8 mouse cellular contexts compared by ENCODE assay signal in the genomic region with DNA sequence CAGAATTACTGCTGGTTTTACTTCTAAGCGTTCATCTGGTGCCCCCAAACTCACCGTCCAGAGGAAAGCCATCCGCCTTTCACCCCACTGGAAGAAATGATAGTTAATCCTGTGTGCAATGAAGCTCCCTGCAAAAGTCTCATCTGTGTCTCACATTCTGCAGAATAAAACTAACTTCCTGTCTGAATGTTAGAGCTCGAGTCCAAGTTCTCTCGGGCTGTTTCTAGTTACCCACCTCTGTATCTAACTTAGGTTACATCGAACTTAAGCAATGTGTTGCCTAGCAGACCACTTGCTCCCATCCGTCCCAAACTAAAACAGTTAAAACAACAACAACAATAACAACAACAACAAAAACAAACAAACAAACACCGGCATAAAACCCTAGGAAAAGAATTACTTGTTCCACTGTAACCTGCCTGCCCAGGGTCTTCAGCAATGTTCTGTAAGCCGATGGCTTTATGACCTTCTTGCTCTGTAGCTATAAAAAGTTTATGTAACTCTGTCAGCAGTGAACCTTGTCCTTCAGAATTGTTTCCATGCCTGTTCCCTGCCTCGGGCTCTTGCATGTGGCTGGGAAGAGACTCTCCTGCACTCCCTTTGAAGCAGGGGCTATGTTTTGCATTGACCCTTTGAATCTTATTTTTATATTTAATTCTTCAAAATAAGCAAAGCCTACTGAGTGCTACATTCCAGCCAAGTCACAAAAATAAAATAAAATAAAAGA. TPM values are rescaled to one million over a fixed set of nuclear protein-coding genes. Genes with fewer than 3 reads are reported as not detected.
DNase-seq lines count a peak whose midpoint lies in the region; ATAC-seq lines count a peak whose summit lies in the region.

No protein-coding gene starts in this region.

- peak overlapping the region; percentile 64 for H3K4me2 ChIP-seq in limb, embryonic 12.5 days
- peak overlapping the region; percentile 69 for H3K4me2 ChIP-seq in stomach, embryonic 15.5 days

- no peak overlapping the region for H3K9ac ChIP-seq in limb, embryonic 12.5 days (replicated peaks)
- H3K9ac ChIP-seq in stomach, embryonic 15.5 days = no peak overlapping the region

- peaks cover 5% of the 10 kb centered on the region; the same call in 1 of the 2 replicates for H3K9me3 ChIP-seq in limb, embryonic 12.5 days
- no peaks in the 10 kb centered on the region for H3K9me3 ChIP-seq in stomach, embryonic 15.5 days

- intact Hi-C loops in left cerebral cortex, postnatal 25 days (cut with DNase I) = no loop called here

- H3K4me1 ChIP-seq in limb, embryonic 12.5 days (replicated peaks) = peaks cover 39% of the 10 kb centered on the region
- H3K4me1 ChIP-seq in stomach, embryonic 15.5 days = peaks cover 7% of the 10 kb centered on the region; the same call in 1 of the 2 replicates

- WGBS in limb, embryonic 12.5 days = 20% methylated on average over 10 of the region's 10 CpGs
- 33% methylated on average over 10 of the region's 10 CpGs for WGBS in stomach, embryonic 15.5 days

- H3K4me3 ChIP-seq in limb, embryonic 12.5 days (replicated peaks) = peak overlapping the region; percentile 82
- peak overlapping the region; percentile 80 for H3K4me3 ChIP-seq in stomach, embryonic 15.5 days (replicated peaks)

- DNase-seq in 3T3-L1 (ENCODE audit: low read depth, low spot score) = peak; percentile 14
- DNase-seq in thymus, adult 18-20 months = no peak
- no peak for DNase-seq in retina, embryonic 14.5 days (ENCODE audit: low spot score)
- DNase-seq in left cerebral cortex, postnatal 25 days (ENCODE audit: low spot score in 2 of 2) = no peak

- peak; percentile 59 for ATAC-seq in CD4-positive, CD25-positive, alpha-beta regulatory T cell, adult 4 months
- peak; percentile 8; the same call in 1 of the 2 replicates for ATAC-seq in granulocyte monocyte progenitor cell, adult 5-6 weeks (replicated peaks; ENCODE audit: poor library complexity, severe bottlenecking)
- ATAC-seq in limb, embryonic 12.5 days (ENCODE audit: insufficient number of reproducible peaks, insufficient read depth, low FRiP score, low TSS enrichment, low read depth) = peak; percentile 6; the same call in 1 of the 2 replicates
- no peak for ATAC-seq in stomach, embryonic 15.5 days (ENCODE audit: insufficient read depth, low FRiP score, low read depth)

- H3K27me3 ChIP-seq in limb, embryonic 12.5 days = no peaks in the 10 kb centered on the region
- no peaks in the 10 kb centered on the region for H3K27me3 ChIP-seq in stomach, embryonic 15.5 days (replicated peaks)

- peak overlapping the region; percentile 76 for H3K27ac ChIP-seq in limb, embryonic 12.5 days
- peak overlapping the region; percentile 36; the same call in 1 of the 2 replicates for H3K27ac ChIP-seq in stomach, embryonic 15.5 days

- H3K36me3 ChIP-seq in limb, embryonic 12.5 days = peaks cover 3% of the 10 kb centered on the region; the same call in 1 of the 2 replicates
- H3K36me3 ChIP-seq in stomach, embryonic 15.5 days = no peaks in the 10 kb centered on the region

RNA-seq across cellular contexts. Expression of a gene that starts 0.6 kb away (rescaled TPM):
- 10 to 100 TPM; 78.8 to 91.6 TPM for polyA plus RNA-seq in CD4-positive, CD25-positive, alpha-beta regulatory T cell, adult 4 months (2017; shearing (Covaris generic))
- 57.0 and 60.6 TPM in 2 replicates for total RNA-seq in granulocyte monocyte progenitor cell, adult 5-6 weeks (2014; fragmentation: Nextera tagmentation)
- 73.5 and 74.7 TPM in 2 replicates for total RNA-seq in granulocyte monocyte progenitor cell, adult 5-6 weeks (2017)
- polyA plus RNA-seq in limb, embryonic 12.5 days (2016; fragmentation: Nextera tagmentation; extraction: Ambion mirVana) = 98.2 and 102 TPM in 2 replicates
- polyA plus RNA-seq in stomach, embryonic 15.5 days (2015; fragmentation: Nextera tagmentation; extraction: Ambion mirVana) = 141 and 142 TPM in 2 replicates
- 10 to 100 TPM; 19.2 to 21.0 TPM for total RNA-seq in left cerebral cortex, postnatal 25 days (2021)

RNA-seq across cellular contexts. Expression of a gene that starts 30.5 kb away (rescaled TPM):
- 1 to 10 TPM in 1 of 2 experiments, under 1 TPM in 1; 0.97 to 1.3 TPM for polyA plus RNA-seq in CD4-positive, CD25-positive, alpha-beta regulatory T cell, adult 4 months (2017; shearing (Covaris generic))
- total RNA-seq in granulocyte monocyte progenitor cell, adult 5-6 weeks (2014; fragmentation: Nextera tagmentation) = 0.06 TPM in 1 of 2 replicates, not detected in the other
- 0.15 and 0.78 TPM in 2 replicates for total RNA-seq in granulocyte monocyte progenitor cell, adult 5-6 weeks (2017)
- polyA plus RNA-seq in limb, embryonic 12.5 days (2016; fragmentation: Nextera tagmentation; extraction: Ambion mirVana) = 2.0 and 2.4 TPM in 2 replicates
- 2.1 and 2.4 TPM in 2 replicates for polyA plus RNA-seq in stomach, embryonic 15.5 days (2015; fragmentation: Nextera tagmentation; extraction: Ambion mirVana)
- total RNA-seq in left cerebral cortex, postnatal 25 days (2021) = 10 to 100 TPM; 14.8 to 18.5 TPM
